Comparison of ENCODE assay signal across 13 mouse cellular contexts in the genomic region with DNA sequence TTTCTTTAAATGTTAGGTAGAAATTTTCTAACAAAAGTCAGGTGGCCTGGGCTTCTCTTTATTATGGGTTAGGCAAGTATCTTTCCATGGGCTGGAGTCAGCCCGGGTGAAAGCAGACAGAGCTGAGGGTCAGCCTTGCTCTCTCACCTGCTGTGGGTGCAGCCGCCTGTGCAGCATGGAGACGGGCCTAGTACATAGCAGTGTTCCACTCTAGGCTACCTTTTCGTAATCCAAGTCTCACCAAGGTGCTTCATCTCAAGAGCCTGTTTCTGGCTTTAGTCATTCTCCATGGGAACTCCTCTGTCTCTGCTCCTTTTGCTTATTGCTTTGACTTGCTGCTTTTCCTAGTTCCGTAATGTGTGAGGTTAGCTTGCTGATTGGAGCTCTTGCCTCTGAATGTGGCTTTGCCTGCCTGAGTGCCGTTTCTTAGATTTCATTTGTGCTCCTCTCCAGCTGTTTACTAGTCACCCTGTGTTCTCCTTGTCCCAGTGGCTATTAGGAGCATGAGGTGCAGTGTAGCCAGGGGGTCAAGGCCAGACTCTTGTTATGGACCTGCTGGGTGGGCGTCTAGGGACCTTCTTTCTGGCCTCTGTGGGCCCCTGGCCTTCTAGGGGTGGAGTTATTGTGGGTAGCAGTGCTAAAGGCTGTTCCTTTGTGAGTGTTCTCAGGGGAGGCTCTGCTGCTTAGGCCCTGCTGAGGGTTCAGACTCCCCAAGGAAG.
"Had no signal": no experiment of that assay in that cellular context is flagged by ENCODE, and none has a peak within 500 bp of the region (broad histone marks: within the 10 kb centered on the region; RNA-seq: fewer than 3 reads in every experiment).

No protein-coding gene starts in this region.

- H3K9ac ChIP-seq: intestine, embryonic 15.5 days; kidney, embryonic 15.5 days; limb, embryonic 12.5 days; neural tube, embryonic 15.5 days had no signal

- H3K4me1 ChIP-seq: intestine, embryonic 15.5 days; neural tube, embryonic 15.5 days had no signal

- H3K4me3 ChIP-seq: intestine, embryonic 15.5 days; kidney, embryonic 15.5 days; left cerebral cortex, adult 2 months; limb, embryonic 12.5 days; myocyte; neural tube, embryonic 15.5 days had no signal

- H3K27ac ChIP-seq: intestine, embryonic 15.5 days; kidney, embryonic 15.5 days; left cerebral cortex, adult 2 months; limb, embryonic 12.5 days; neural tube, embryonic 15.5 days had no signal

- DNase-seq: kidney, adult 2 months; kidney, postnatal 14 days; midbrain, embryonic 14.5 days; right cerebral cortex, adult 18-20 months; right cerebral cortex, postnatal 25 days; thymus, adult 18-20 months; thymus, postnatal 14 days had no signal

- H3K9me3 ChIP-seq: intestine, embryonic 15.5 days; kidney, embryonic 15.5 days; limb, embryonic 12.5 days; neural tube, embryonic 15.5 days had no signal

- H3K4me2 ChIP-seq: intestine, embryonic 15.5 days; kidney, embryonic 15.5 days; limb, embryonic 12.5 days; neural tube, embryonic 15.5 days had no signal

- ATAC-seq: intestine, embryonic 15.5 days had no signal

- H3K27me3 ChIP-seq: intestine, embryonic 15.5 days; kidney, embryonic 15.5 days; limb, embryonic 12.5 days; neural tube, embryonic 15.5 days had no signal

- H3K36me3 ChIP-seq: intestine, embryonic 15.5 days; kidney, embryonic 15.5 days; neural tube, embryonic 15.5 days had no signal
